Mouse (Mus musculus) gastrocnemius, postnatal 36 days (tissue): Measurements from ENCODE around the gene Acaca. TPM values are rescaled to one million over a fixed set of nuclear protein-coding genes. Genes with fewer than 3 reads are reported as not detected.

Source experiments
- DNase-seq, 2 experiments: peaks; one replicate each; pipeline ENCODE4 v3.0.0; 2022
- intact Hi-C: fragments of 180-260 bp; cut with DNase I; formaldehyde crosslinking; loops from one replicate; pipeline ENCODE4 v1.15.1; 2025
- total RNA-seq, 2 experiments: library from RNA; stranded (reverse); gene quantifications; 2 replicates each; pipeline ENCODE4 v1.2.3; 2021

Gene Acaca
- total RNA-seq, 2 experiments from 2014 or later, result 10.1 to 15.5 TPM

GRCm38 (mm10) chr11:84440402-84440801 is 310.9 kb downstream of the Acaca start:
- intact Hi-C loops, result no loop called here
- DNase-seq, result no peak

- DNase-seq, result no peak
These were observed 313.3 kb downstream of the Acaca start for GRCm38 (mm10) chr11:84442554-84443331.

More at GRCm38 (mm10) chr11:84442554-84443331, 313.3 kb downstream of the Acaca start:
- intact Hi-C loops, result no loop called here

Other genes starting within 250 kb of the Acaca start
- 1 to 10 TPM; 8.5 to 9.6 TPM for gene Ddx52, start 187.6 kb upstream of the Acaca start, total RNA-seq
- 10 to 100 TPM; 31.0 to 34.9 TPM for gene Synrg, start 165.2 kb upstream of the Acaca start, total RNA-seq
- gene Dusp14, start 60.4 kb upstream of the Acaca start, total RNA-seq, result 1 to 10 TPM; 5.7 to 7.0 TPM
- gene Tada2a, start 72 bp upstream of the Acaca start, total RNA-seq, result 1 to 10 TPM; 8.6 to 9.4 TPM
- not detected for gene Gm11437, start 37.8 kb downstream of the Acaca start, total RNA-seq